Mouse (Mus musculus) kidney, adult 2 months (tissue): ENCODE results near the gene 0610040J01Rik. TPM values are rescaled to one million over a fixed set of nuclear protein-coding genes. Genes with fewer than 3 reads are reported as not detected.

Source experiments
- DNase-seq: peaks from one replicate; pipeline ENCODE4 v3.0.0; 2021
- H3K27ac ChIP-seq: fragments of 200-500 bp; 2 replicates; pipeline ENCODE4 v1.5.1; 2012; ENCODE audit warnings: low read depth, low read length, control low read depth, inconsistent platforms; ENCODE audit not compliant: insufficient read depth
- H3K27me3 ChIP-seq: fragments of 200-500 bp; replicated peaks from 2 replicates; pipeline ENCODE4 v1.6.1; 2012; ENCODE audit warnings: mild to moderate bottlenecking, moderate library complexity, low read length, inconsistent platforms; ENCODE audit not compliant: control insufficient read depth, insufficient read depth
- H3K36me3 ChIP-seq: fragments of 200-500 bp; 2 replicates; pipeline ENCODE4 v1.6.1; 2012; ENCODE audit warnings: mild to moderate bottlenecking, moderate library complexity, low read length, inconsistent platforms; ENCODE audit not compliant: control insufficient read depth, insufficient read depth
- H3K4me1 ChIP-seq: fragments of 200-500 bp; 2 replicates; pipeline ENCODE4 v1.6.1; 2011; ENCODE audit warnings: low read length; ENCODE audit not compliant: control insufficient read depth, insufficient read depth
- H3K4me3 ChIP-seq: fragments of 200-500 bp; 2 replicates; pipeline ENCODE4 v1.5.1; 2011; ENCODE audit warnings: mild to moderate bottlenecking, low read depth, low read length, control low read depth; ENCODE audit not compliant: insufficient read depth
- CTCF ChIP-seq: fragments of 200-500 bp; conservative IDR thresholded peaks from 2 replicates; pipeline ENCODE4 v1.5.1; 2011; ENCODE audit warnings: low read depth, mild to moderate bottlenecking, control low read depth, low read length, moderate library complexity, mixed read lengths; ENCODE audit not compliant: insufficient read depth, insufficient read length
- POLR2A ChIP-seq: fragments of 200-500 bp; IDR thresholded peaks from one replicate; pipeline ENCODE4 v1.6.1; 2011; ENCODE audit warnings: low read depth, low read length, control low read depth
- WGBS: fragments of 180-500 bp; shearing (Covaris S2); methylation state at CpG from one replicate; pipeline ENCODE4 v1.1.7; 2018; 5-methylcytosine and 5-hydroxymethylcytosine counted together
- polyA plus RNA-seq: library from polyadenylated mRNA; depleted of rRNA; stranded (reverse); fragments of >200 nt; gene quantifications from 2 replicates; pipeline ENCODE4 v1.2.3, GENCODE M21; 2012

The 0610040J01Rik gene
- polyA plus RNA-seq, 1 experiment, result 50.1 TPM

- DNase-seq, result peak; percentile 9
- Histone ChIP-seq H3K4me1 (no peaks in the 10 kb centered on the region), H3K27ac (no peak overlapping the region), H3K27me3 (no peaks in the 10 kb centered on the region), H3K4me3 (no peak overlapping the region), H3K36me3 (no peaks in the 10 kb centered on the region)
- 78% methylated on average over 10 of the region's 10 CpGs for WGBS
- TF ChIP-seq POLR2A (no peak), CTCF (no peak)
Measured at GRCm38 (mm10) chr5:63788156-63788826, 23.9 kb upstream of the 0610040J01Rik start.

GRCm38 (mm10) chr5:63812509-63812865 is 324 bp downstream of the 0610040J01Rik start:
- 1% methylated on average over 26 of the region's 26 CpGs for WGBS
- Histone ChIP-seq H3K36me3 (no peaks in the 10 kb centered on the region), H3K4me3 (peak overlapping the region; percentile 48), H3K27ac (peak overlapping the region; percentile 59), H3K27me3 (no peaks in the 10 kb centered on the region), H3K4me1 (peaks cover 19% of the 10 kb centered on the region; the same call in 1 of the 2 replicates)
- no peak for DNase-seq
- TF ChIP-seq CTCF (no peak), POLR2A (no peak)

- Histone ChIP-seq H3K36me3 (no peaks in the 10 kb centered on the region), H3K27ac (peak overlapping the region; percentile 16; the same call in 1 of the 2 replicates), H3K4me1 (peaks cover 37% of the 10 kb centered on the region), H3K4me3 (no peak overlapping the region), H3K27me3 (no peaks in the 10 kb centered on the region)
- WGBS, result 49% methylated on average over 7 of the region's 7 CpGs
- no peak for TF ChIP-seq POLR2A
- TF ChIP-seq CTCF, result no peak
- DNase-seq, result no peak
Measured at GRCm38 (mm10) chr5:63816643-63817042, 4.5 kb downstream of the 0610040J01Rik start.

GRCm38 (mm10) chr5:63817270-63817669 is 5.1 kb downstream of the 0610040J01Rik start:
- Histone ChIP-seq H3K36me3 (no peaks in the 10 kb centered on the region), H3K27me3 (no peaks in the 10 kb centered on the region), H3K4me3 (no peak overlapping the region), H3K27ac (peak overlapping the region; percentile 92), H3K4me1 (peaks cover 40% of the 10 kb centered on the region)
- DNase-seq, result peak; percentile 77
- no peak for TF ChIP-seq POLR2A
- no peak for TF ChIP-seq CTCF
- WGBS, result 39% methylated on average over 5 of the region's 5 CpGs

- Histone ChIP-seq H3K4me3 (no peak overlapping the region), H3K4me1 (peaks cover 46% of the 10 kb centered on the region), H3K36me3 (no peaks in the 10 kb centered on the region), H3K27me3 (no peaks in the 10 kb centered on the region), H3K27ac (peak overlapping the region; percentile 72)
- WGBS, result 15% methylated on average over 4 of the region's 4 CpGs
- no peak for TF ChIP-seq POLR2A
- TF ChIP-seq CTCF, result no peak
- peak; percentile 70 for DNase-seq
Measured at GRCm38 (mm10) chr5:63818975-63819374, 6.8 kb downstream of the 0610040J01Rik start.

GRCm38 (mm10) chr5:63819519-63819918 is 7.4 kb downstream of the 0610040J01Rik start:
- H3K4me3 ChIP-seq, result no peak overlapping the region
- no peak for TF ChIP-seq POLR2A
- TF ChIP-seq CTCF, result no peak
- no peak for DNase-seq
- 44% methylated on average over 6 of the region's 6 CpGs for WGBS
- H3K27ac ChIP-seq, result peak overlapping the region; percentile 65; the same call in 1 of the 2 replicates
- H3K36me3 ChIP-seq, result no peaks in the 10 kb centered on the region
- H3K4me1 ChIP-seq, result peaks cover 45% of the 10 kb centered on the region
- no peaks in the 10 kb centered on the region for H3K27me3 ChIP-seq

GRCm38 (mm10) chr5:63821176-63821575 is 9.0 kb downstream of the 0610040J01Rik start:
- Histone ChIP-seq H3K4me3 (no peak overlapping the region), H3K27me3 (no peaks in the 10 kb centered on the region), H3K4me1 (peaks cover 46% of the 10 kb centered on the region), H3K27ac (peak overlapping the region; percentile 41), H3K36me3 (no peaks in the 10 kb centered on the region)
- TF ChIP-seq POLR2A (no peak), CTCF (peak; percentile 50)
- DNase-seq, result no peak
- WGBS, result 80% methylated on average over 5 of the region's 5 CpGs
